Mouse (Mus musculus): ENCODE measurements around the gene Iah1. TPM values are rescaled to one million over a fixed set of nuclear protein-coding genes. Genes with fewer than 3 reads are reported as not detected.

The Iah1 gene
- polyA plus RNA-seq, 1 experiment = 79.5 TPM

GRCm38 (mm10) chr12:21335869-21336268 is 19.7 kb downstream of the Iah1 start:
- no peaks in the 10 kb centered on the region for H3K27me3 ChIP-seq (ENCODE audit: control insufficient read depth, insufficient read depth, insufficient read length)
- peaks cover 19% of the 10 kb centered on the region for H3K36me3 ChIP-seq (ENCODE audit: control insufficient read depth, insufficient read depth)
- H3K4me2 ChIP-seq (ENCODE audit: low read depth) = no peak overlapping the region
- H3K79me2 ChIP-seq (ENCODE audit: control insufficient read depth, insufficient read depth) = no peaks in the 10 kb centered on the region
- TF ChIP-seq REST (IDR thresholded peaks at IDR 0.05; ENCODE audit: insufficient read depth, insufficient read length) = no peak
- no peak for TF ChIP-seq TCF3 (IDR thresholded peaks at IDR 0.05; ENCODE audit: insufficient read length, low read depth)
- no peak for TF ChIP-seq POLR2AphosphoS2 (IDR thresholded peaks at IDR 0.05; ENCODE audit: insufficient read length, low read depth)
- no peak for TF ChIP-seq TCF12 (IDR thresholded peaks at IDR 0.05; ENCODE audit: insufficient read depth, poor library complexity, severe bottlenecking)
- TF ChIP-seq MAX (IDR thresholded peaks at IDR 0.05; ENCODE audit: low read depth) = no peak
- no peak for TF ChIP-seq MYOD1 (IDR thresholded peaks at IDR 0.05; ENCODE audit: control insufficient read depth in 1 of 3, insufficient read length in 2 of 3, low read depth in 2 of 3)
- no peak for TF ChIP-seq CEBPB (IDR thresholded peaks at IDR 0.05; ENCODE audit: insufficient read depth, poor library complexity, severe bottlenecking)
- no peak for TF ChIP-seq SRF (IDR thresholded peaks at IDR 0.05; ENCODE audit: control insufficient read depth, insufficient read length, low read depth)
- TF ChIP-seq USF1 (IDR thresholded peaks at IDR 0.05; ENCODE audit: low read depth) = no peak
- TF ChIP-seq MYOG (IDR thresholded peaks at IDR 0.05; ENCODE audit: control insufficient read depth in 1 of 3, insufficient read depth in 1 of 3, insufficient read length in 2 of 3, low read depth in 2 of 3) = no peak
- TF ChIP-seq E2F4 (IDR thresholded peaks at IDR 0.05; ENCODE audit: insufficient read depth) = no peak
- no peak for TF ChIP-seq POLR2A (IDR thresholded peaks at IDR 0.05; ENCODE audit: insufficient read length, low read depth)
- no peak overlapping the region for H3K4me3 ChIP-seq
- H3ac ChIP-seq (ENCODE audit: control insufficient read depth, insufficient read length) = no peak overlapping the region

DNA sequence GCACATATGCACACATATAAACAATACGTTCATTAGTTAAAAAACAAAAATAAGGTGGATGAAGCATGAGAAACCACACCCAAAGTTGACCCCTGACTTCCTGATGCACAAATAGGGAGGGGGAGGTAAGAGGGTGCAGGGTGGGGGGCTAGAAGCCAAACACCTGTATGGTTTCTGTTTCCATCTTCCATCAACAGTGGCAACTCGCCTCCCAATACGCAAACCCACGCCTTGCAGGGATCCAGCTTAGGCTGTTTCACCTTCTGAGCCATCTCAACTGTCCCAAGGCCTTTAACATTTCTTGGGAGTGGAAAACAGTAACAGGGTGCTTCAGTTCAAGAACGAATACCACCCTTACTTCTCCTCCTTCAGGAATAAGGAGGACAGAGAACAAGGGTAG is 21.0 kb downstream of the Iah1 start:
- TF ChIP-seq REST (IDR thresholded peaks at IDR 0.05; ENCODE audit: insufficient read depth, insufficient read length) = no peak
- TF ChIP-seq MYOG (IDR thresholded peaks at IDR 0.05; ENCODE audit: control insufficient read depth in 1 of 3, insufficient read depth in 1 of 3, insufficient read length in 2 of 3, low read depth in 2 of 3) = no peak
- TF ChIP-seq CEBPB (IDR thresholded peaks at IDR 0.05; ENCODE audit: insufficient read depth, poor library complexity, severe bottlenecking) = no peak
- no peak for TF ChIP-seq POLR2A (IDR thresholded peaks at IDR 0.05; ENCODE audit: insufficient read length, low read depth)
- no peak for TF ChIP-seq TCF12 (IDR thresholded peaks at IDR 0.05; ENCODE audit: insufficient read depth, poor library complexity, severe bottlenecking)
- TF ChIP-seq MAX (IDR thresholded peaks at IDR 0.05; ENCODE audit: low read depth) = no peak
- TF ChIP-seq POLR2AphosphoS2 (IDR thresholded peaks at IDR 0.05; ENCODE audit: insufficient read length, low read depth) = no peak
- TF ChIP-seq SRF (IDR thresholded peaks at IDR 0.05; ENCODE audit: control insufficient read depth, insufficient read length, low read depth) = no peak
- no peak for TF ChIP-seq MYOD1 (IDR thresholded peaks at IDR 0.05; ENCODE audit: control insufficient read depth in 1 of 3, insufficient read length in 2 of 3, low read depth in 2 of 3)
- no peak for TF ChIP-seq USF1 (IDR thresholded peaks at IDR 0.05; ENCODE audit: low read depth)
- TF ChIP-seq TCF3 (IDR thresholded peaks at IDR 0.05; ENCODE audit: insufficient read length, low read depth) = no peak
- TF ChIP-seq E2F4 (IDR thresholded peaks at IDR 0.05; ENCODE audit: insufficient read depth) = no peak
- no peak overlapping the region for H3K4me3 ChIP-seq
- peaks cover 16% of the 10 kb centered on the region for H3K36me3 ChIP-seq (ENCODE audit: control insufficient read depth, insufficient read depth)
- no peaks in the 10 kb centered on the region for H3K79me2 ChIP-seq (ENCODE audit: control insufficient read depth, insufficient read depth)
- no peak overlapping the region for H3K4me2 ChIP-seq (ENCODE audit: low read depth)
- H3K27me3 ChIP-seq (ENCODE audit: control insufficient read depth, insufficient read depth, insufficient read length) = no peaks in the 10 kb centered on the region
- no peak overlapping the region for H3ac ChIP-seq (ENCODE audit: control insufficient read depth, insufficient read length)

- Histone ChIP-seq H3K4me2 (ENCODE audit: low read depth) (no peak overlapping the region), H3K4me3 (no peak overlapping the region), H3K27me3 (ENCODE audit: control insufficient read depth, insufficient read depth, insufficient read length) (no peaks in the 10 kb centered on the region), H3K79me2 (ENCODE audit: control insufficient read depth, insufficient read depth) (no peaks in the 10 kb centered on the region), H3K36me3 (ENCODE audit: control insufficient read depth, insufficient read depth) (peaks cover 22% of the 10 kb centered on the region), H3ac (ENCODE audit: control insufficient read depth, insufficient read length) (no peak overlapping the region)
- TF ChIP-seq POLR2A (IDR thresholded peaks at IDR 0.05; ENCODE audit: insufficient read length, low read depth) = no peak
- TF ChIP-seq TCF3 (IDR thresholded peaks at IDR 0.05; ENCODE audit: insufficient read length, low read depth) = no peak
- TF ChIP-seq USF1 (IDR thresholded peaks at IDR 0.05; ENCODE audit: low read depth) = no peak
These were observed 24.5 kb downstream of the Iah1 start for GRCm38 (mm10) chr12:21340674-21341073.

DNA sequence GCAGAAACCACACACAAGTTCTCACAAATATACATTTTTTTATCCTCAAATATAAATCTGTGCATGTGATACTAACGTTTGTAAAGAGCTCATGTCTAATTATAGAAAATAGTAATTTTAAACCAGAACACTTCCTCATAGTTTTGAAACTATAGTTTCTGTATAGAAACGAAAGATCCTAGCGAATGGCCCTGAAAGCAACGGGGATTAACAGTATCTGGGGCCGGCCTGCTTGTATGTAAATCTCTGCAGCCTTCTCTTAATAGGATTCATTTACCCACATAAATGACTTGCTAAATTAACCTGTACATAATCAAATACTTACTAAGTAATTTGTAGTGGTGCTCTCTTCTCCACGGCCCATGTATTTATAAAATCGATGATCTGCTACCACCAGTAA is 30.8 kb downstream of the Iah1 start:
- TF ChIP-seq REST (IDR thresholded peaks at IDR 0.05; ENCODE audit: insufficient read depth, insufficient read length) = no peak
- no peak for TF ChIP-seq SRF (IDR thresholded peaks at IDR 0.05; ENCODE audit: control insufficient read depth, insufficient read length, low read depth)
- no peak for TF ChIP-seq MAX (IDR thresholded peaks at IDR 0.05; ENCODE audit: low read depth)
- no peak for TF ChIP-seq USF1 (IDR thresholded peaks at IDR 0.05; ENCODE audit: low read depth)
- no peak for TF ChIP-seq POLR2AphosphoS2 (IDR thresholded peaks at IDR 0.05; ENCODE audit: insufficient read length, low read depth)
- no peak for TF ChIP-seq MYOD1 (IDR thresholded peaks at IDR 0.05; ENCODE audit: control insufficient read depth in 1 of 3, insufficient read length in 2 of 3, low read depth in 2 of 3)
- TF ChIP-seq TCF3 (IDR thresholded peaks at IDR 0.05; ENCODE audit: insufficient read length, low read depth) = no peak
- TF ChIP-seq MYOG (IDR thresholded peaks at IDR 0.05; ENCODE audit: control insufficient read depth in 1 of 3, insufficient read depth in 1 of 3, insufficient read length in 2 of 3, low read depth in 2 of 3) = no peak
- no peak for TF ChIP-seq POLR2A (IDR thresholded peaks at IDR 0.05; ENCODE audit: insufficient read length, low read depth)
- TF ChIP-seq E2F4 (IDR thresholded peaks at IDR 0.05; ENCODE audit: insufficient read depth) = no peak
- no peak for TF ChIP-seq CEBPB (IDR thresholded peaks at IDR 0.05; ENCODE audit: insufficient read depth, poor library complexity, severe bottlenecking)
- no peak for TF ChIP-seq TCF12 (IDR thresholded peaks at IDR 0.05; ENCODE audit: insufficient read depth, poor library complexity, severe bottlenecking)
- Histone ChIP-seq H3K36me3 (ENCODE audit: control insufficient read depth, insufficient read depth) (peaks cover 46% of the 10 kb centered on the region), H3K4me2 (ENCODE audit: low read depth) (no peak overlapping the region), H3K79me2 (ENCODE audit: control insufficient read depth, insufficient read depth) (no peaks in the 10 kb centered on the region), H3ac (ENCODE audit: control insufficient read depth, insufficient read length) (no peak overlapping the region), H3K27me3 (ENCODE audit: control insufficient read depth, insufficient read depth, insufficient read length) (no peaks in the 10 kb centered on the region), H3K4me3 (no peak overlapping the region)
